Mouse (Mus musculus) cerebellum, adult 11-12 months (tissue): ENCODE data around the gene Slc35c1.

Experiments used
- DNase-seq: peaks from one replicate; pipeline ENCODE4 v3.0.0; 2022

Slc35c1 gene

GRCm38 (mm10) chr2:92474920-92475319 is 14.6 kb upstream of the Slc35c1 start:
- no peak for DNase-seq

- no peak for DNase-seq
Observed at GRCm38 (mm10) chr2:92471886-92472670, 11.7 kb upstream of the Slc35c1 start.

- no peak for DNase-seq
Observed at GRCm38 (mm10) chr2:92464690-92465089, 4.4 kb upstream of the Slc35c1 start.

GRCm38 (mm10) chr2:92461215-92461614 is 877 bp upstream of the Slc35c1 start:
- DNase-seq: no peak

GRCm38 (mm10) chr2:92459141-92459920 is 1.0 kb downstream of the Slc35c1 start:
- DNase-seq: peak; percentile 84

- DNase-seq: peak; percentile 46
Observed at GRCm38 (mm10) chr2:92458481-92458880, 1.9 kb downstream of the Slc35c1 start.

- no peak for DNase-seq
Observed at GRCm38 (mm10) chr2:92456970-92457530, 3.3 kb downstream of the Slc35c1 start.

GRCm38 (mm10) chr2:92455704-92456103 is 4.6 kb downstream of the Slc35c1 start:
- DNase-seq: no peak

- no peak for DNase-seq
Observed at GRCm38 (mm10) chr2:92454166-92454565, 6.2 kb downstream of the Slc35c1 start.

GRCm38 (mm10) chr2:92451126-92451525 is 9.2 kb downstream of the Slc35c1 start:
- DNase-seq: no peak

GRCm38 (mm10) chr2:92447121-92447740 is 13.1 kb downstream of the Slc35c1 start:
- peak; percentile 4 for DNase-seq

- peak; percentile 44 for DNase-seq
Observed at GRCm38 (mm10) chr2:92446656-92447055, 13.7 kb downstream of the Slc35c1 start.

GRCm38 (mm10) chr2:92445890-92446289 is 14.4 kb downstream of the Slc35c1 start:
- DNase-seq: no peak

- DNase-seq: no peak
Observed at GRCm38 (mm10) chr2:92444376-92444775, 16.0 kb downstream of the Slc35c1 start.

GRCm38 (mm10) chr2:92443313-92443712 is 17.0 kb downstream of the Slc35c1 start:
- no peak for DNase-seq

GRCm38 (mm10) chr2:92442419-92443001 is 17.8 kb downstream of the Slc35c1 start:
- no peak for DNase-seq

GRCm38 (mm10) chr2:92440432-92440831 is 19.9 kb downstream of the Slc35c1 start:
- DNase-seq: no peak

- no peak for DNase-seq
Observed at GRCm38 (mm10) chr2:92438567-92438966, 21.8 kb downstream of the Slc35c1 start.

GRCm38 (mm10) chr2:92437875-92438274 is 22.5 kb downstream of the Slc35c1 start:
- peak; percentile 84 for DNase-seq

GRCm38 (mm10) chr2:92437366-92437765 is 23.0 kb downstream of the Slc35c1 start:
- DNase-seq: no peak

- peak; percentile 51 for DNase-seq
Observed at GRCm38 (mm10) chr2:92435023-92435422, 25.3 kb downstream of the Slc35c1 start.

- DNase-seq: no peak
Observed at GRCm38 (mm10) chr2:92434375-92434745, 26.0 kb downstream of the Slc35c1 start.
